Mouse (Mus musculus): Measurements from ENCODE around the gene Abcd1.

Gene Abcd1

DNA sequence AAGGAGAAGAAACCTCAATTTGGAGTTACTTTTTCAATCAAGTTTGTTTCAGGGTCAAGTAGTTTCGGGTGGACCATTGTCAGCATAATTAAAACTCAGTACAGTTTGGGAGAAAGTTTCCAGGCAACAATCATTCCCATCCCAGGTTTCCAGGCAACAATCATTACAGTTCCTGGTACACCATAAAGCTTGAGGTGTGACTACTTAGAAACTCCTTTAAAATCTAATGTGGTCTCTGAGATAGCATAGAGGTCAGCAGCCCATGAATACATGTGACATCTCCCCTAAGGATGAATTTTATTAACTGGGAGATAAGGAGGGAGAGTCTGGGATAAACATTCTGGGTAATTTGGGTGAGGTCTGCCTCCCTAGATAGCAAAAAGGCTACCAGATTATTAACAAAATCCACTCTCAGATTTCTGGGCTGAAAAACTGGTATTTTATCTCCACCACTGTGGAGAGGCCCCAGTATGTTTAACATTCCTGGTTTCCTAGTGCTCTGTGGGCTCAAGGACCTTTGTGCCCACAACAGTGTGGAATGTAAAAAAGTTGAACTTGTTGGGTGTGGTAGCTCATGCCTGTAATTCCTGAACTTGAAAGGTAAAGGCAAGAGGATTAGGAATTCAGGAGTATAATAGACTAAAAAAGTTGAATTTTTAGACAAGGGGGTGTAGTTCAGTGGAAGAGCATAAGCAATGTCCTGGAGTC is 28.5 kb downstream of the Abcd1 start:
- no peak for DNase-seq (ENCODE audit: low spot score)

GRCm38 (mm10) chrX:73748977-73749376 is 32.6 kb downstream of the Abcd1 start:
- no peak for DNase-seq (ENCODE audit: low spot score)

- DNase-seq (ENCODE audit: low spot score) = no peak
Observed at GRCm38 (mm10) chrX:73756334-73757140, 40.1 kb downstream of the Abcd1 start, which contains the start of gene Plxnb3. TSS of gene Plxnb3 (plus strand) at chrX:73757090.

- no peak for DNase-seq (ENCODE audit: low spot score)
Observed at GRCm38 (mm10) chrX:73758611-73759290, 42.4 kb downstream of the Abcd1 start.

GRCm38 (mm10) chrX:73765311-73765710 is 48.9 kb downstream of the Abcd1 start:
- DNase-seq (ENCODE audit: low spot score) = no peak

GRCm38 (mm10) chrX:73767267-73767666 is 50.9 kb downstream of the Abcd1 start:
- no peak for DNase-seq (ENCODE audit: low spot score)

DNA sequence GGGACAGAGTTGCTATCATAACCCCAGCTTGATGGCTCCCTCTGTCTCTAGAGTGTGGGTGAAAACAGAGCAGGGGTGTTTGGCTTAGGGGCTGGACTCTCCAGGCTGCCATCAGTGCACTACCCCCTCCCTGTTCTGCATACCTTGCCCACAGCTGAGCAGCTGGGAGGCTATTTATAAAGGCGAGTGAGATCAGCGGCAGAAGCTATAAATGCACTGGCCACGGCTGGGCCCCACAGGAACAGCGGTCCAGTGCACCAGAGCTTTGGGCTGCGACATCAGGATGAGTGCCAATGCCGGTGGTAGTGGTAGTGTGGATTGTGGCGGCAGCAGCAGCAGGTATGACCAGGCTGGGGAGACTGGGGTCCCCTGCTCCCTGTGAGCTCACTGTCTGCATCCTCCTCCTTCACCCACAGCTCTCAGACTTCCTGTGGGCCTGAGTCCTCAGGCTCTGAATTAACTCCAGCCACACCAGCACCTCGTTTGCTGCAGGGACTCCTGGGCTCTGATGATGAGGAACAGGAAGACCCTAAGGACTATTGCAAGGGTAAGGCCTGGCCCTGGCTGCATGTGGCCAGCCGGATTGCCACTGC is 57.9 kb downstream of the Abcd1 start, which contains the start of gene Srpk3:
Srpk3 (plus strand) TSS at position 238 of the 593 bp plus-strand sequence.
- DNase-seq (ENCODE audit: low spot score) = no peak

DNA sequence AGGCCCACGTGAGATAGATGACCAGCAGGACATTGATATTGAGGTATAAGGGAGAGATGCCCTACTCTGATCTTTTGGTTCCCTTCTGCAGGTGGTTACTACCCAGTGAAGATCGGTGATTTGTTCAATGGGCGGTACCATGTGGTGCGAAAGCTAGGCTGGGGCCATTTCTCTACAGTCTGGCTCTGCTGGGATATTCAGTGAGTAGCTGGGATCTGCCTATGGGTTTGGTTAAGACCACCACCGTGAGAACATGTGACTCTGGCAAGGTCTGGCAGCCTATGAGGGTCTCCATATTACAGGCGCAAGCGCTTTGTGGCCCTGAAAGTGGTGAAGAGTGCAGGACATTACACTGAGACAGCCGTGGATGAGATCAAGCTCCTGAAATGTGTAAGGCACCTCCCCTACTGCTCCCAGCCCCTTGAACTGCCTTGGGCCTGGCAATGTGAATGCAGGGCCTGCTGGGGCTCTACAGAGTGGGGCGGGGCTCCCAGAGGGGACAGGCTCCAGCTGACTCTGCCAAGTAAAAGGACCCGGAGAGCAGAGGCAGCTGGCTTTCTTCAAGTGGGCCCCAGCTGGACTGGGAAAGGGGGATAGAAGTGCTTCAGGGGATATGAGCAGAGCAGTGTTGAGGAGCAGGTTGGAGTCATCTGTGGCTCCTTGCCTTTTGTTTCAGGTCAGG is 58.5 kb downstream of the Abcd1 start:
- DNase-seq (ENCODE audit: low spot score) = no peak

GRCm38 (mm10) chrX:73782227-73782626 is 65.8 kb downstream of the Abcd1 start:
- no peak for DNase-seq (ENCODE audit: low spot score)

- DNase-seq (ENCODE audit: low spot score) = no peak
Observed at GRCm38 (mm10) chrX:73785666-73786065, 69.3 kb downstream of the Abcd1 start.

- peak; percentile 91 for DNase-seq (ENCODE audit: low spot score)
Observed at GRCm38 (mm10) chrX:73786364-73787224, 70.2 kb downstream of the Abcd1 start, which contains the start of the genes Idh3g and Ssr4. TSS of gene Idh3g (minus strand) at chrX:73786897. TSS of gene Ssr4 (plus strand) at chrX:73787028.

DNA sequence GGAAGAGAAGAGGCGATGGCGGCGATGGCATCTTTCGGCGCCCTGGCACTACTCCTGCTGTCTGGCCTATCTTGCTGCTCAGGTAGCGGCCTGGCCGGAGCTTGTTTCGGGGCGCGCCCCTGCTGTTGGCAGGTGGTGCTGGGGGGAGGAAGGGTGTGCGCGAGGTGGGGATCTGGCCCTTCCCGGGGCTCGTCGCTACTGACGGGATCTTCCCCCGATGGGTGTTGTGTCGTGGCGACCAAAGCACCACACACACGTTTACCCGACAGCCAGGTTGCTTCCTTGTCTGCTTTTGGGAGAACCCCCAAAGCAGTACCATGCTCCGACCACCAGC is 70.8 kb downstream of the Abcd1 start:
- DNase-seq (ENCODE audit: low spot score) = no peak
